10 mouse cellular contexts compared by ENCODE assay signal in the genomic region with DNA sequence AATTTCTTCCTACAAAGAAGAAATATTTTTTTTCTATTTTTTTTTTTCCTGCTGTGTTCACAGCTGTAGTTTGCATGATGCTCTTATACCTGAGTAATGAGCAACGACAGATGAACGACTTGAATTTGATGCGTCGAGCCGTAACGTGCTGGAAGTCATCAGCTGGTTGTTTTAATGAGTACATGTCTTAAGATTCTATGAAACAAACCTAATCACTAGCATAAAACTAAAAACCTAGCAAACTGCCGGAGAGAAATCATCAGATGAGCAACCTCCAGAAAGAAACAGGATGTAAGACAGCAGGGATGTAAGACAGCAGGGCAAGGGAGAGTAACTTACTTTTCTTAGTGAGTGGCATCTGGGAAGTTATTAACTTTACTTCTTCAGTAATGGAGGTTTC. TPM values are rescaled to one million over a fixed set of nuclear protein-coding genes. Genes with fewer than 3 reads are reported as not detected.
A peak's percentile ranks its signal among the peaks of the same experiment; 100 is the strongest.
DNase-seq lines count a peak whose midpoint lies in the region; ATAC-seq and TF ChIP-seq lines count a peak whose summit lies in the region.
"Had no signal": no experiment of that assay in that cellular context is flagged by ENCODE, and none has a peak within 500 bp of the region (broad histone marks: within the 10 kb centered on the region; RNA-seq: fewer than 3 reads in every experiment).

No protein-coding gene starts in this region.

- 58% methylated on average over 7 of the region's 7 CpGs for WGBS in embryonic facial prominence, embryonic 15.5 days
- WGBS in intestine, embryonic 16.5 days: 77% methylated on average over 7 of the region's 7 CpGs
- 80% methylated on average over 7 of the region's 7 CpGs for WGBS in lung, postnatal 0 days

- H3K27ac ChIP-seq in left cerebral cortex, adult 2 months: no peak overlapping the region
- no peak overlapping the region for H3K27ac ChIP-seq in embryonic facial prominence, embryonic 15.5 days (replicated peaks)
- H3K27ac ChIP-seq in intestine, embryonic 16.5 days (ENCODE audit: low read length): no peak overlapping the region
- no peak overlapping the region for H3K27ac ChIP-seq in lung, postnatal 0 days (ENCODE audit: low read length)

- peak overlapping the region; percentile 83 for H3K4me3 ChIP-seq in left cerebral cortex, adult 2 months
- peak overlapping the region; percentile 79 for H3K4me3 ChIP-seq in embryonic facial prominence, embryonic 15.5 days (replicated peaks)
- 0 out of 2 replicates have a peak overlapping the region, but pooled peaks have one; percentile 87 for H3K4me3 ChIP-seq in intestine, embryonic 16.5 days (ENCODE audit: low read length)
- no peak overlapping the region for H3K4me3 ChIP-seq in lung, postnatal 0 days (ENCODE audit: low read depth, low read length)

- no peak for TF ChIP-seq CTCF in left cerebral cortex, adult 2 months (IDR thresholded peaks at IDR 0.05)
- TF ChIP-seq CTCF in lung, postnatal 0 days (IDR thresholded peaks at IDR 0.05): no peak

- H3K4me1 ChIP-seq in embryonic facial prominence, embryonic 15.5 days: peaks cover 10% of the 10 kb centered on the region
- peaks cover 3% of the 10 kb centered on the region; the same call in 1 of the 2 replicates for H3K4me1 ChIP-seq in intestine, embryonic 16.5 days (ENCODE audit: control insufficient read depth, insufficient read depth, low read length)
- H3K4me1 ChIP-seq in lung, postnatal 0 days (ENCODE audit: insufficient read depth, low read depth, low read length): no peaks in the 10 kb centered on the region; the same call in 1 of the 2 replicates

- H3K4me2 ChIP-seq in embryonic facial prominence, embryonic 15.5 days (replicated peaks): peak overlapping the region; percentile 63
- peak overlapping the region; percentile 64 for H3K4me2 ChIP-seq in intestine, embryonic 16.5 days (ENCODE audit: low read depth, low read length)
- no peak overlapping the region for H3K4me2 ChIP-seq in lung, postnatal 0 days (replicated peaks; ENCODE audit: low read depth, low read length)

- intact Hi-C loops in left cerebral cortex, adult 2 months (cut with DNase I): no loop called here
- intact Hi-C loops in left cerebral cortex, postnatal 4 days (cut with DNase I): no loop called here

- H3K36me3 ChIP-seq in embryonic facial prominence, embryonic 15.5 days: no peaks in the 10 kb centered on the region
- no peaks in the 10 kb centered on the region for H3K36me3 ChIP-seq in intestine, embryonic 16.5 days (ENCODE audit: control insufficient read depth, insufficient read depth, low read length)
- H3K36me3 ChIP-seq in lung, postnatal 0 days (ENCODE audit: insufficient read depth, low read length): no peaks in the 10 kb centered on the region

- no peak for ATAC-seq in embryonic facial prominence, embryonic 15.5 days (ENCODE audit: insufficient number of reproducible peaks, low FRiP score, low TSS enrichment, low read depth)
- no peak for ATAC-seq in intestine, embryonic 16.5 days
- no peak for ATAC-seq in lung, postnatal 0 days

- no peak for DNase-seq in left cerebral cortex, adult 2 months (ENCODE audit: extremely low spot score in 1 of 2, low spot score in 2 of 2)
- DNase-seq in left cerebral cortex, postnatal 4 days: no peak
- DNase-seq in naive thymus-derived CD4-positive, alpha-beta T cell, adult 2 months (ENCODE audit: low read depth): peak; percentile 54
- DNase-seq in adrenal gland, adult 8-10 months: no peak
- no peak for DNase-seq in gastrocnemius, adult 18-20 months (ENCODE audit: low spot score)
- DNase-seq in lung, postnatal 0 days (ENCODE audit: low spot score): no peak
- DNase-seq: cerebellum, adult 18-20 months; lung, postnatal 4 days had no signal

- H3K9me3 ChIP-seq in embryonic facial prominence, embryonic 15.5 days (replicated peaks): no peaks in the 10 kb centered on the region
- no peaks in the 10 kb centered on the region for H3K9me3 ChIP-seq in intestine, embryonic 16.5 days (ENCODE audit: control insufficient read depth, low read length)
- no peaks in the 10 kb centered on the region for H3K9me3 ChIP-seq in lung, postnatal 0 days (ENCODE audit: low read length)

- H3K27me3 ChIP-seq in embryonic facial prominence, embryonic 15.5 days: no peaks in the 10 kb centered on the region
- H3K27me3 ChIP-seq in intestine, embryonic 16.5 days (replicated peaks; ENCODE audit: control insufficient read depth, insufficient read depth, low read length): no peaks in the 10 kb centered on the region
- H3K27me3 ChIP-seq in lung, postnatal 0 days (replicated peaks; ENCODE audit: insufficient read depth, low read length): no peaks in the 10 kb centered on the region

- H3K9ac ChIP-seq in embryonic facial prominence, embryonic 15.5 days: no peak overlapping the region
- no peak overlapping the region for H3K9ac ChIP-seq in intestine, embryonic 16.5 days (ENCODE audit: low read depth, low read length)
- no peak overlapping the region for H3K9ac ChIP-seq in lung, postnatal 0 days (replicated peaks; ENCODE audit: low read depth)

- no peak for TF ChIP-seq EP300 in lung, postnatal 0 days (IDR thresholded peaks at IDR 0.05)

RNA-seq across cellular contexts. Expression of gene Fam3c, which starts 1.4 kb away (rescaled TPM):
- total RNA-seq in left cerebral cortex, adult 2 months (2021): 10 to 100 TPM; 86.8 to 92.8 TPM
- 100 to 1,000 TPM; 105 to 110 TPM for total RNA-seq in left cerebral cortex, postnatal 4 days (2021)
- 59.1 and 61.6 TPM in 2 replicates for polyA plus RNA-seq in embryonic facial prominence, embryonic 15.5 days (2015; fragmentation: Nextera tagmentation; extraction: Ambion mirVana)
- 35.6 and 36.9 TPM in 2 replicates for polyA plus RNA-seq in intestine, embryonic 16.5 days (2015; fragmentation: Nextera tagmentation; extraction: Ambion mirVana)
- 10 to 100 TPM; 54.7 to 65.8 (median 58.2) TPM for total RNA-seq in adrenal gland, adult 8-10 months (2022)
- total RNA-seq in gastrocnemius, adult 18-20 months (2021): 10 to 100 TPM; 21.5 to 22.8 TPM
- polyA plus RNA-seq in lung, postnatal 0 days (2015; fragmentation: Nextera tagmentation; extraction: Ambion mirVana): 66.9 and 74.8 TPM in 2 replicates
